Mouse (Mus musculus) cerebellum, adult 2 months (tissue): ENCODE results near the gene Prl7b1. TPM values are rescaled to one million over a fixed set of nuclear protein-coding genes. Genes with fewer than 3 reads are reported as not detected.

Experiments
- DNase-seq, 2 experiments: peaks; one replicate each; pipeline ENCODE4 v3.0.0; 2021
- H3K27ac ChIP-seq: fragments of 200-500 bp; 2 replicates; pipeline ENCODE4 v1.5.1; 2012; ENCODE audit warnings: low read length, control low read depth, inconsistent platforms; ENCODE audit not compliant: insufficient read depth
- H3K27me3 ChIP-seq: fragments of 200-500 bp; 2 replicates; pipeline ENCODE4 v1.6.1; 2012; ENCODE audit warnings: inconsistent platforms, mild to moderate bottlenecking, low read length, moderate library complexity; ENCODE audit not compliant: control insufficient read depth, insufficient read depth
- H3K4me1 ChIP-seq: fragments of 200-500 bp; 2 replicates; pipeline ENCODE4 v1.6.1; 2011; ENCODE audit warnings: low read length; ENCODE audit not compliant: control insufficient read depth, insufficient read depth
- H3K4me3 ChIP-seq: fragments of 200-500 bp; replicated peaks from 2 replicates; pipeline ENCODE3; 2011; ENCODE audit warnings: mild to moderate bottlenecking, low read depth, low read length, control low read depth; ENCODE audit not compliant: insufficient read depth
- CTCF ChIP-seq: fragments of 200-500 bp; IDR thresholded peaks from 2 replicates; pipeline ENCODE4 v1.5.1; 2011; ENCODE audit warnings: low read depth, mild to moderate bottlenecking, control low read depth, low read length, moderate library complexity, borderline replicate concordance; ENCODE audit not compliant: insufficient read depth
- POLR2A ChIP-seq: fragments of 200-500 bp; IDR thresholded peaks from 2 replicates; pipeline ENCODE4 v1.6.1; 2011; ENCODE audit warnings: low read length, control low read depth, borderline replicate concordance; ENCODE audit not compliant: insufficient read depth
- WGBS: fragments of 180-500 bp; shearing (Covaris S2); methylation state at CpG from one replicate; pipeline ENCODE4 v1.1.7; 2018; 5-methylcytosine and 5-hydroxymethylcytosine counted together
- polyA plus RNA-seq: library from polyadenylated mRNA; depleted of rRNA; stranded (reverse); fragments of >200 nt; gene quantifications from 2 replicates; pipeline ENCODE4 v1.2.3, GENCODE M21; 2012; rRNA removed

Prl7b1 gene
- polyA plus RNA-seq, result not detected in 2 replicates

GRCm38 (mm10) chr13:27610482-27610881 lies at the start of gene Prl7b1:
Prl7b1 (minus strand) TSS chr13:27610582.
- no peak within 1 kb of the TSS for H3K4me3 ChIP-seq
- DNase-seq, result no peak
- WGBS, result 82% methylated on average over 4 of the region's 4 CpGs
- H3K27ac ChIP-seq, result no peak within 1 kb of the TSS
- H3K27me3 ChIP-seq, result no peaks in the 10 kb centered on the region
- H3K4me1 ChIP-seq, result no peaks in the 10 kb centered on the region
- TF ChIP-seq POLR2A (no peak), CTCF (no peak)

GRCm38 (mm10) chr13:27642393-27642792 lies 32.0 kb upstream of the Prl7b1 start, which contains the start of gene Prl7a1:
Prl7a1 (minus strand) TSS chr13:27642493.
- TF ChIP-seq POLR2A, result no peak
- no peak for TF ChIP-seq CTCF
- Histone ChIP-seq H3K27me3 (no peaks in the 10 kb centered on the region), H3K27ac (no peak within 1 kb of the TSS), H3K4me1 (no peaks in the 10 kb centered on the region), H3K4me3 (no peak within 1 kb of the TSS)
- no peak for DNase-seq
- 97% methylated on average over 3 of the region's 3 CpGs for WGBS

GRCm38 (mm10) chr13:27582071-27582470 lies 28.3 kb downstream of the Prl7b1 start, which contains the start of gene Prl8a1:
Prl8a1 (minus strand) TSS chr13:27582171.
- TF ChIP-seq CTCF (no peak), POLR2A (no peak)
- H3K4me1 ChIP-seq, result no peaks in the 10 kb centered on the region
- 86% methylated on average over 2 of the region's 2 CpGs for WGBS
- DNase-seq, result no peak
- no peaks in the 10 kb centered on the region for H3K27me3 ChIP-seq
- H3K4me3 ChIP-seq, result no peak within 1 kb of the TSS
- H3K27ac ChIP-seq, result no peak within 1 kb of the TSS

- TF ChIP-seq POLR2A (no peak), CTCF (no peak)
- WGBS, result 90% methylated on average over 2 of the region's 2 CpGs
- no peaks in the 10 kb centered on the region for H3K4me1 ChIP-seq
Observed at GRCm38 (mm10) chr13:27564506-27564905, 45.9 kb downstream of the Prl7b1 start, which contains the start of gene Prl8a9. Prl8a9 (minus strand) TSS chr13:27564606.

GRCm38 (mm10) chr13:27553336-27553735 lies 57.0 kb downstream of the Prl7b1 start:
- Histone ChIP-seq H3K27me3 (no peaks in the 10 kb centered on the region), H3K4me1 (no peaks in the 10 kb centered on the region), H3K4me3 (no peak overlapping the region), H3K27ac (no peak overlapping the region)
- TF ChIP-seq POLR2A (no peak), CTCF (no peak)
- no peak for DNase-seq

More at GRCm38 (mm10) chr13:27564506-27564905, 45.9 kb downstream of the Prl7b1 start, which contains the start of gene Prl8a9:
- no peaks in the 10 kb centered on the region for H3K27me3 ChIP-seq
- no peak within 1 kb of the TSS for H3K4me3 ChIP-seq
- H3K27ac ChIP-seq, result no peak within 1 kb of the TSS
- no peak for DNase-seq

Other genes with a start within 250 kb of the Prl7b1 start
- 0.21 TPM in 1 of 2 replicates, not detected in the other for gene Prl2b1, start 219.7 kb downstream of the Prl7b1 start, polyA plus RNA-seq
- not detected in 2 replicates for gene Prl8a6, start 171.9 kb downstream of the Prl7b1 start, polyA plus RNA-seq
- not detected in 2 replicates for gene Prl8a8, start 97.4 kb downstream of the Prl7b1 start, polyA plus RNA-seq
- gene Prl8a9, start 46.0 kb downstream of the Prl7b1 start, polyA plus RNA-seq, result 0.20 TPM in 1 of 2 replicates, not detected in the other
- gene Prl8a1, start 28.4 kb downstream of the Prl7b1 start, polyA plus RNA-seq, result not detected in 2 replicates
- not detected in 2 replicates for gene Prl7a1, start 31.9 kb upstream of the Prl7b1 start, polyA plus RNA-seq
- 0.08 TPM in 1 of 2 replicates, not detected in the other for gene Prl7a2, start 57.5 kb upstream of the Prl7b1 start, polyA plus RNA-seq
- 0.08 TPM in 1 of 2 replicates, not detected in the other for gene Prl7d1, start 106.2 kb upstream of the Prl7b1 start, polyA plus RNA-seq
- gene Prl7c1, start 170.2 kb upstream of the Prl7b1 start, polyA plus RNA-seq, result not detected in 2 replicates
- not detected in 2 replicates for gene Prl2a1, start 191.1 kb upstream of the Prl7b1 start, polyA plus RNA-seq
- gene Prl2c1, start 238.8 kb upstream of the Prl7b1 start, polyA plus RNA-seq, result not detected in 2 replicates